Mouse (Mus musculus) kidney, adult 18-20 months (tissue): ENCODE measurements around the gene Bpifc.

Source experiments
- DNase-seq: peaks from one replicate; pipeline ENCODE4 v3.0.0; 2021

The Bpifc gene

GRCm38 (mm10) chr10:85948483-85949196 lies 63.1 kb downstream of the Bpifc start:
- no peak for DNase-seq

DNA sequence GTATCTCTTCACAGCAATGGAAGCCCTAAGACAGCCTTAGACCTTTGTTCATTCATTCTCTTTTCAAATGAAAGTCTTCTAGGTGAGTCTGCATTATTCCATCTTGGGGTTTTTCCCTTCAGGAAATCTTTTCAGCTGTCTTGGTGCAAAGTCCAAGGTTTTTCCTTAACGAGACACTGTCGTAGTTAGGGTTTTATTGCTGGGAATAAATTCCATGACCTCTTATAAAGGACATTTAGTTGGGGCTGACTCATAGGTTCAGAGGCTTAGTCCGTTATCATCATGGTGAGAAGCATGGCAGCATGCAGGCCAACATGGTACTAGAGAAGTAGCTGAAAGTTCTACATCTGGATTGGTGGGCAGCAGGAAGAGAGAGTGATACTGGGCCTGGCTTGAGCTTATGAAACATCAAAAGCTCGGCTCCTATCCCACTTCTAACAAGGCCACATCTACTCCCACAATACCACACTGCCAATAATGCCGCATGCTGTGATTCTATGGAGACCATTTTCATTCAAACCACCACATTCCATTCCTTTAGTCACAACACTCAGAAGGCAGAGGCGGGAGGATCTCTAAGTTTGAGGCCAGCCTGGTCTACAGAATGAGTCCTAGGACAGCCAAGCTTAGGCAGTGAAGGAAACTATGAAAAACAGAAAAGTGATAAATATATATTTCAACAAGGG lies 75.3 kb downstream of the Bpifc start:
- no peak for DNase-seq

DNA sequence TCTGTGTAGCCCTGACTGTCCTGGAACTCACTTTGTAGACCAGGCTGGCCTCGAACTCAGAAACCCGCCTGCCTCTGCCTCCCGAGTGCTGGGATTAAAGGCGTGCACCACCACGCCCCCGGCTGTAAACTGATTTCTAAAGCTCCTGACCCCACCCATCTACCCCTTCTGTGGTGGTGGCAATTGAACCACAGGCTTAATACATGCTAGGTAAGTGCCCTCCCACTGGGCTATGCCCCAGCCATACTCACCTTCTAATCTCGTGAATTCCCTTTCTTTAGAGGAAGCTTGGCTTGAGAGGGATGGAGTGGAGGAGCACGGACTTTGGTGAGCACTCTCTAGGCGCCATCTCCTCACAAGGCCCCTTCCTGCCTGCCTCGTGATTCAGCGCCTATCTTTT lies 81.7 kb downstream of the Bpifc start:
- no peak for DNase-seq

DNA sequence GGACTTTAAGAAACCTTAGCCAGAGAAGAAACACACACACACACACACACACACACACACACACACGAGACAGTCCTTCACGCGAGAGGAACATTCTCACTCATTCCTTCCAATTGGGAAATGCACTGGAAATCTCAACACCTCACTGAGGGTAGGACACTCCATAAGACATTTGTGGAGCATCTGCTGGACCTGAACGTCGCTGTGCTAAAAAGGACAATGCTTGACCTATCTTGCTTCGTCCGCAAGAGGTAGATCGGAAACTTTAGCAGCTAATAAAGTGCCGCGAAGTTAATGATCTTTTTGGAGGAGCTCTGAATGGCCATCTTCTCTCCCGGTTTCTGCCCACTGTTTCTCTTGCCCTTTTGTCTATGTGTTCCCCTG lies 82.5 kb downstream of the Bpifc start:
- DNase-seq: no peak

- DNase-seq: peak; percentile 75
Observed at GRCm38 (mm10) chr10:85928499-85929207, 83.0 kb downstream of the Bpifc start.

- DNase-seq: peak; percentile 51
Observed at GRCm38 (mm10) chr10:85927676-85928445, 83.8 kb downstream of the Bpifc start, which contains the start of gene Ascl4. Ascl4 (plus strand) TSS chr10:85927681.

GRCm38 (mm10) chr10:85916498-85917309 lies 95.0 kb downstream of the Bpifc start, which contains the start of gene Prdm4:
Prdm4 (minus strand) TSS chr10:85917142.
- DNase-seq: peak; percentile 96
